Mouse (Mus musculus) lung, postnatal 25 days (tissue): Measurements from ENCODE around the gene Duxbl1.
"Not testable (repeated sequence)": the region's sequence is repeated elsewhere in the genome, so short reads cannot be mapped to it uniquely, and the experiment has no call there.

Source experiments
- DNase-seq: peaks from one replicate; pipeline ENCODE4 v3.0.0; 2022; ENCODE audit warnings: low spot score

Gene Duxbl1

GRCm38 (mm10) chr14:25978371-25979241 is at the start of gene Duxbl1:
Gene Duxbl1, plus strand, starts transcription at chr14:25978577.
- DNase-seq = not testable (repeated sequence)

GRCm38 (mm10) chr14:25936867-25937630 is 41.3 kb upstream of the Duxbl1 start:
- not testable (repeated sequence) for DNase-seq

- not testable (repeated sequence) for DNase-seq
Observed at GRCm38 (mm10) chr14:25938004-25938403, 40.4 kb upstream of the Duxbl1 start, which contains the start of gene Cphx1. Gene Cphx1, plus strand, starts transcription at chr14:25938304.

- DNase-seq = not testable (repeated sequence)
Observed at GRCm38 (mm10) chr14:25957861-25958260, 20.5 kb upstream of the Duxbl1 start.

- DNase-seq = not testable (repeated sequence)
Observed at GRCm38 (mm10) chr14:25979242-25979941, 1.0 kb downstream of the Duxbl1 start.

- peak; percentile 10 for DNase-seq
Observed at GRCm38 (mm10) chr14:25981880-25982279, 3.5 kb downstream of the Duxbl1 start.

GRCm38 (mm10) chr14:26007462-26007861 is 29.1 kb downstream of the Duxbl1 start:
- not testable (repeated sequence) for DNase-seq

- DNase-seq = not testable (repeated sequence)
Observed at GRCm38 (mm10) chr14:26016414-26016813, 38.0 kb downstream of the Duxbl1 start.

GRCm38 (mm10) chr14:26021555-26021954 is 43.2 kb downstream of the Duxbl1 start:
- not testable (repeated sequence) for DNase-seq

- DNase-seq = not testable (repeated sequence)
Observed at GRCm38 (mm10) chr14:26022831-26023230, 44.5 kb downstream of the Duxbl1 start.

GRCm38 (mm10) chr14:26025653-26026052 is 47.3 kb downstream of the Duxbl1 start:
- not testable (repeated sequence) for DNase-seq

- DNase-seq = not testable (repeated sequence)
Observed at GRCm38 (mm10) chr14:26034364-26034763, 56.0 kb downstream of the Duxbl1 start.

- DNase-seq = not testable (repeated sequence)
Observed at GRCm38 (mm10) chr14:26035439-26035838, 57.1 kb downstream of the Duxbl1 start.
